Mouse (Mus musculus) heart, embryonic 16.5 days (tissue): ENCODE results near the gene Khk. TPM values are rescaled to one million over a fixed set of nuclear protein-coding genes. Genes with fewer than 3 reads are reported as not detected.
A peak's percentile ranks its signal among the peaks of the same experiment; 100 is the strongest.

ENCODE experiments used
- ATAC-seq: fragments of 200-750 bp; cut with Nextera tagmentation; replicated peaks from 2 replicates; pipeline ENCODE4 v1.8.0; 2017; ENCODE audit warnings: moderate number of reproducible peaks; ENCODE audit not compliant: insufficient read depth, low FRiP score; ENCODE audit errors: extremely low read depth
- H3K27ac ChIP-seq: fragments of 300-500 bp; sonication (generic); 2 replicates; pipeline ENCODE4 v1.5.1; 2014; ENCODE audit warnings: mild to moderate bottlenecking, low read length, control low read depth, moderate library complexity
- H3K27me3 ChIP-seq: fragments of 300-500 bp; sonication (generic); 2 replicates; pipeline ENCODE4 v1.6.1; 2014; ENCODE audit warnings: low read length, mixed read lengths; ENCODE audit not compliant: control insufficient read depth, insufficient read depth
- H3K36me3 ChIP-seq: fragments of 300-500 bp; sonication (generic); 2 replicates; pipeline ENCODE4 v1.6.1; 2014; ENCODE audit not compliant: control insufficient read depth, insufficient read depth
- H3K4me1 ChIP-seq: fragments of 300-500 bp; sonication (generic); 2 replicates; pipeline ENCODE4 v1.6.1; 2014; ENCODE audit warnings: low read length, mixed read lengths; ENCODE audit not compliant: control insufficient read depth, insufficient read depth
- H3K4me2 ChIP-seq: fragments of 300-500 bp; sonication (generic); 2 replicates; pipeline ENCODE4 v1.6.1; 2014; ENCODE audit warnings: low read depth, mild to moderate bottlenecking, control low read depth, low read length
- H3K4me3 ChIP-seq: fragments of 300-500 bp; sonication (generic); 2 replicates; pipeline ENCODE4 v1.5.1; 2014; ENCODE audit warnings: mild to moderate bottlenecking, control low read depth, low read length
- H3K9ac ChIP-seq: fragments of 300-500 bp; sonication (generic); 2 replicates; pipeline ENCODE4 v1.6.1; 2014; ENCODE audit warnings: low read length, control low read depth
- H3K9me3 ChIP-seq: fragments of 300-500 bp; sonication (generic); replicated peaks from 2 replicates; pipeline ENCODE4 v1.6.1; 2016; ENCODE audit warnings: low read length; ENCODE audit not compliant: control insufficient read depth
- WGBS: fragments of 180-500 bp; shearing (Covaris S2); extraction: QIAGEN DNeasy Blood & Tissue Kit; methylation state at CpG from one replicate; pipeline ENCODE4 v1.1.7; 2014; 5-methylcytosine and 5-hydroxymethylcytosine counted together
- polyA plus RNA-seq: library from polyadenylated mRNA; unstranded; fragments of >200 nt; fragmentation: Nextera tagmentation; extraction: Ambion mirVana; gene quantifications from 2 replicates; pipeline ENCODE4 v1.2.1, GENCODE M21; 2015

Gene Khk
- polyA plus RNA-seq, 1 experiment from 2014 or later: 15.0 TPM

DNA sequence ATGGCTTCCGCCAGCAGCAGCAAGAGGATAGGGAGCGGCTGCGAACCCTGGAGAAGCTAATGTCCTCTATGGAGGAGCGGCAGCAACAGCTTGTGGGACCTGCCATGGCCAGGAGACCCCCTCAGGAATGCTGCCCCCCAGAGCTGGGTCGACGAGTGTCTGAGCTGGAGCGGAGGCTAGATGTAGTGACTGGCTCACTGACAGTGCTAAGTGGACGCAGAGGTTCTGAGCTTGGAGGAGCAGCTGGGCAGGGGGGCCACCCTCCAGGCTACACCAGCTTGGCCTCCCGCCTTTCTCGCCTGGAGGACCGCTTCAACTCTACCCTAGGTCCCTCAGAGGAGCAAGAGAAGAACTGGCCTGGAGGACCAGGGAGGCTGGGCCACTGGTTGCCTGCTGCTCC lies 3.9 kb upstream of the Khk start:
- 0 out of 2 replicates have a peak overlapping the region, but pooled peaks have one; percentile 9 for H3K9ac ChIP-seq
- no peak overlapping the region for H3K27ac ChIP-seq

DNA sequence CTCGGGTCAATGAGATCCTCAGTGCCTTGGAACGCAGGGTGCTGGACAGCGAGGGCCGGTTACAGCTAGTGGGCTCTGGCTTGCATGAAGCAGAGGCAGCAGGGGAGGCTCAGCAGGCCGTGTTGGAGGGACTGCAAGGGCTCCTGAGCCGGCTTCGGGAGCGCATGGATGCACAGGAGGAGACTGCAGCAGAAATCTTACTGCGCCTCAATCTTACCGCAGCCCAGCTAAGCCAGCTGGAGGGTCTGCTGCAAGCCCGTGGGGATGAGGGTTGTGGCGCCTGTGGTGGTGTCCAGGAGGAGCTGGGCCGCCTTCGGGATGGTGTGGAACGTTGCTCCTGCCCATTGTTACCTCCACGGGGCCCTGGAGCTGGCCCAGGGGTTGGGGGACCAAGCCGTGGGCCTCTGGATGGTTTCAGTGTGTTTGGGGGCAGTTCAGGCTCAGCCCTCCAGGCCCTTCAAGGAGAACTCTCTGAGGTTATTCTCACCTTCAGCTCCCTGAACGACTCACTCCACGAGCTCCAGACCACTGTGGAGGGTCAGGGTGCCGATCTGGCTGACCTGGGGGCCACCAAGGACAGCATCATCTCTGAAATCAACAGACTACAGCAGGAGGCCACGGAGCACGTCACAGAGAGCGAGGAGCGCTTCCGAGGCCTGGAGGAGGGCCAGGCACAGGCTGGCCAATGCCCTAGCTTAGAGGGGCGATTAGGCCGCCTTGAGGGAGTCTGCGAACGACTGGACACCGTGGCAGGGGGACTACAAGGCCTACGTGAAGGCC lies 3.1 kb upstream of the Khk start:
- Histone ChIP-seq H3K4me2 (no peak overlapping the region), H3K27ac (no peak overlapping the region), H3K4me1 (peaks cover 35% of the 10 kb centered on the region), H3K4me3 (no peak overlapping the region), H3K9me3 (no peaks in the 10 kb centered on the region), H3K9ac (0 out of 2 replicates have a peak overlapping the region, but pooled peaks have one; percentile 38), H3K27me3 (no peaks in the 10 kb centered on the region), H3K36me3 (peaks cover 5% of the 10 kb centered on the region)
- ATAC-seq: no peak
- 86% methylated on average over 31 of the region's 31 CpGs for WGBS

More for the DNA sequence above, 3.9 kb upstream of the Khk start:
- Histone ChIP-seq H3K36me3 (peaks cover 5% of the 10 kb centered on the region), H3K4me2 (no peak overlapping the region), H3K4me3 (no peak overlapping the region), H3K9me3 (no peaks in the 10 kb centered on the region), H3K27me3 (no peaks in the 10 kb centered on the region), H3K4me1 (peaks cover 37% of the 10 kb centered on the region)
- WGBS: 83% methylated on average over 11 of the region's 11 CpGs
- no peak for ATAC-seq

DNA sequence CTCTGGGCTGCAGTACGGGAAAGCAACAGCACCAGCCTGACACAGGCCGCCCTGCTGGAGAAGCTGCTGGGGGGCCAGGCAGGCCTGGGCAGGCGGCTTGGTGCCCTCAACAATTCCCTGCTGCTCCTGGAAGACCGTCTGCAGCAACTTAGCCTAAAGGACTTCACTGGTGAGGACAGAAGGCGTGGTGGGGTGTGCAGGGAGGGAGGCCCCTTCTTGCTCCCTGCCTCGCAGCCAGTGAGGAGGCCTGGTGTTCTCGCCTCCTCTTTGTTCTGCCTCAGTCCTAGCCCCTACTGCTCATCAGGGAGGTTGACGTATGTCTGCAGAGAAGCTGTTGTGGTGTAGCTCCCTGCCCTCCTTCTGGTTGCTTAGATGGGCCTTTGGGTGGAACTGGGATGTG lies 2.5 kb upstream of the Khk start:
- H3K4me1 ChIP-seq: peaks cover 32% of the 10 kb centered on the region
- WGBS: 81% methylated on average over 8 of the region's 8 CpGs

DNA sequence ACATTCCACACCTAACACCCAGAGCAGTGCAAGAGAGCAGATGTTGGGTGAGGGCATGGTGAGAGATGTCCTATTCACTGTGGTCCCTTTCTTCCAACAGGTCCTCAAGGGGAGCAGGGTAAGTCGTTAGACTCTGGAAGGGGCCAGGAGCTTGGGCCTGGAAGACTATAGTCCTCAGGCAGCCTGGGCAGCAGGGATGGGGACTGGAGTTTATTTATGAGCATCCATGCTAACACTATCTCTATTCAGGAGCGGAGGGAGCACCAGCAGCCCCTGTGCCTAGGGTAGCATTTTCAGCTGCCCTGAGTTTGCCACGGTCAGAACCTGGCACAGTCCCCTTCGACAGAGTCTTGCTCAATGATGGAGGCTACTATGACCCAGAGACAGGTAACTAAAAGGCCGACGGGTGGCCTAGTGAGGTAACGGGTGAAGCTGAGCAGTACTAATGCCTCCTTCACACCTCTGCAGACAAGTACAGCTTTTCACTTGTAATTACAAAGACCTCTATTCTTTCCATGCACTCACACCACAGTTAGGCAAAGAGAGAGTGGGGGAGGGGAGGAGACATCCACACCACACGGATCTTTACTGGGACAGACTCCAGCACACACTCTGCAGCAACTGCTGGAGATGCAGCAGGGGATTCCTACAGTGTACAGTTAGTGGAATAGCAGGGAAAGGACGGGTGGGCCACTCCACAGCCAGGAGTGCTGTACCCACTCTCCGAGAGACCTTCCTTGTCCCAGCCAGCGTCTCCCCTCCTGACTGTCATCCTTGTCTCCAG lies 1.2 kb upstream of the Khk start:
- Histone ChIP-seq H3K9me3 (no peaks in the 10 kb centered on the region), H3K36me3 (peaks cover 5% of the 10 kb centered on the region), H3K4me2 (peak overlapping the region; percentile 73; the same call in 1 of the 2 replicates), H3K4me1 (peaks cover 32% of the 10 kb centered on the region), H3K27me3 (no peaks in the 10 kb centered on the region), H3K9ac (no peak overlapping the region), H3K27ac (no peak overlapping the region), H3K4me3 (no peak overlapping the region)
- WGBS: 74% methylated on average over 11 of the region's 11 CpGs
- no peak for ATAC-seq

More for the DNA sequence above, 2.5 kb upstream of the Khk start:
- H3K4me2 ChIP-seq: no peak overlapping the region
- 0 out of 2 replicates have a peak overlapping the region, but pooled peaks have one; percentile 38 for H3K9ac ChIP-seq
- H3K4me3 ChIP-seq: no peak overlapping the region
- H3K27me3 ChIP-seq: no peaks in the 10 kb centered on the region
- no peaks in the 10 kb centered on the region for H3K9me3 ChIP-seq
- no peak overlapping the region for H3K27ac ChIP-seq
- H3K36me3 ChIP-seq: peaks cover 5% of the 10 kb centered on the region
- ATAC-seq: no peak

DNA sequence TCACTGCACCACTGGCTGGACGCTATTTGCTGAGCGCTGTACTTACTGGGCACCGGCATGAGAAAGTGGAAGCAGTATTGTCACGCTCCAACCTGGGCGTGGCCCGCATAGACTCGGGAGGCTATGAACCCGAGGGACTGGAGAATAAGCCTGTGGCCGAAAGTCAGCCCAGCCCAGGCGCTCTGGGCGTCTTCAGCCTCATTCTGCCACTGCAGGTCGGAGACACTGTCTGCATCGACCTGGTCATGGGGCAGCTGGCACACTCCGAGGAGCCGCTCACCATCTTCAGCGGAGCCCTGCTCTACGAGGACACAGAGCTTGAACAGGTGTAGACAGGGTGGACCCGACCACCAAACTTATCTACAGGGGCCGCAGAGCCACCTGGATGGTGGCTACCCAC lies 610 bp upstream of the Khk start:
- no peak for ATAC-seq
- WGBS: 65% methylated on average over 19 of the region's 19 CpGs
- Histone ChIP-seq H3K9me3 (no peaks in the 10 kb centered on the region), H3K27ac (no peak overlapping the region), H3K36me3 (peaks cover 5% of the 10 kb centered on the region), H3K4me2 (peak overlapping the region; percentile 73), H3K4me3 (no peak overlapping the region), H3K9ac (peak overlapping the region; percentile 21; the same call in 1 of the 2 replicates), H3K4me1 (peaks cover 29% of the 10 kb centered on the region), H3K27me3 (no peaks in the 10 kb centered on the region)

DNA sequence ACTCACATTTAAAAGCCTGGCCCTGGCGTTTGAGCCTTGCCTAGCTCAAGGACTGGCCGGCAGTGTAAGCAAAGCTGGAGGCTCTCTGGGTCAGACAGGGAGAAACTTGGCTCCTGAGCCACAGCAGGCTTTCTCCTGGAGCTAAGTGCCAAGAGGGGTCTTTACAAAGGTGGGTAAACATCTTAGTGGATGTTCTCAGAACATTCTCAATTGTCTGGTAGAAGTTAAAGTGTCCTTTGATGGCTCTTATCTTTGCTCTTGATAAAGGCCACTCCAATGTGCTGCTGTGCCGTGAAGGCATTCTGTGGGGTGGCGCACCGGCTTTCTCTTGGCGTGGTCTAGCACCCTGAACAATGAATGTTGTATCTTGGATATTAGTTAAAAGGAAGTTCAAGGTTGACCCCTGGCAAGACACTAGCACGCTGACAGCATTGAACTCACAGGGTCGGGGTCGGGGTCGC lies 1.4 kb downstream of the Khk start:
- Histone ChIP-seq H3K27me3 (no peaks in the 10 kb centered on the region), H3K9me3 (no peaks in the 10 kb centered on the region), H3K27ac (no peak overlapping the region), H3K4me3 (peak overlapping the region; percentile 71; the same call in 1 of the 2 replicates), H3K4me1 (peaks cover 18% of the 10 kb centered on the region), H3K9ac (no peak overlapping the region), H3K4me2 (peak overlapping the region; percentile 73), H3K36me3 (peaks cover 5% of the 10 kb centered on the region)
- ATAC-seq: no peak
- WGBS: 47% methylated on average over 10 of the region's 10 CpGs

DNA sequence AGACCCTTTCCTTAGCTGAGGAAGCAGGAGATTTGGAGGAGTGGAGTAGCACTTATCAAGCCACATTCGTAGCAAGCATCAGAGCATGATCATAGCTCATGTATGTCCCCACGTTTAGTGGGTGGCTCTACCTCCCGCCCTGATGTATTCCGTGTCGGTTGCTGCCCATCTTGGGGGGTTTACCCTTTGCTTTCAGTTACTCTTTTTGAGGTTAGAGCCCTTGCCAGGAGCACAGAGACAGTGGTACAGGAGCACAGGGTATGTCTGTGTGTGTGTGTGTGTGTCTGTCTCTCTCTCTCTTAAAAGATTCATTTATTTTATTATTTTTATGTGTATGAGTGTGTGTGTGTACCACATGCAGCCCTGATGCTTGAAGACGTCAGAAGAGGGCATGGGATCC lies 1.9 kb downstream of the Khk start:
- no peaks in the 10 kb centered on the region for H3K27me3 ChIP-seq
- H3K4me3 ChIP-seq: no peak overlapping the region
- peak overlapping the region; percentile 73; the same call in 1 of the 2 replicates for H3K4me2 ChIP-seq
- H3K9ac ChIP-seq: no peak overlapping the region
- no peak for ATAC-seq
- no peaks in the 10 kb centered on the region for H3K9me3 ChIP-seq
- 70% methylated on average over 6 of the region's 6 CpGs for WGBS
- peaks cover 5% of the 10 kb centered on the region for H3K36me3 ChIP-seq
- peaks cover 18% of the 10 kb centered on the region for H3K4me1 ChIP-seq
- no peak overlapping the region for H3K27ac ChIP-seq

DNA sequence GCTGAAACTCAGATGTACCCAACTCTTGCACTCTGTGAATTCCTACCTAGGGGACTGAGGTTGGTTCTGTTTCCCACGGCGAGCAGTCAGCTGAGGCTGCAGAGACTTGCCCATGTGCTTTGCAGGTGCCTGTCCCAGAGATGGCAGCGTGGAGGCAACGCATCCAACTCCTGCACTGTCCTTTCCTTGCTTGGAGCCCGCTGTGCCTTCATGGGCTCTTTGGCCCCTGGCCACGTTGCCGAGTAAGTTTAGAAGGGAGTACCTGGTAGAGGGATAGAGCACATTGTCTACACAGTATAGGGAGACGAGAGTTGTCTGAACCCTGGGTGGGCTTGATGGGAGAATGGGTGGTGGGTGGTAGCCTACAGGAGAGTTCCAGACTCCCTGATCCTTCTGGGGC lies 3.4 kb downstream of the Khk start:
- WGBS: 78% methylated on average over 8 of the region's 8 CpGs
- Histone ChIP-seq H3K27me3 (no peaks in the 10 kb centered on the region), H3K4me3 (no peak overlapping the region), H3K27ac (no peak overlapping the region), H3K4me1 (peaks cover 18% of the 10 kb centered on the region), H3K36me3 (no peaks in the 10 kb centered on the region; the same call in 1 of the 2 replicates), H3K9ac (no peak overlapping the region), H3K4me2 (no peak overlapping the region), H3K9me3 (no peaks in the 10 kb centered on the region)
- no peak for ATAC-seq

DNA sequence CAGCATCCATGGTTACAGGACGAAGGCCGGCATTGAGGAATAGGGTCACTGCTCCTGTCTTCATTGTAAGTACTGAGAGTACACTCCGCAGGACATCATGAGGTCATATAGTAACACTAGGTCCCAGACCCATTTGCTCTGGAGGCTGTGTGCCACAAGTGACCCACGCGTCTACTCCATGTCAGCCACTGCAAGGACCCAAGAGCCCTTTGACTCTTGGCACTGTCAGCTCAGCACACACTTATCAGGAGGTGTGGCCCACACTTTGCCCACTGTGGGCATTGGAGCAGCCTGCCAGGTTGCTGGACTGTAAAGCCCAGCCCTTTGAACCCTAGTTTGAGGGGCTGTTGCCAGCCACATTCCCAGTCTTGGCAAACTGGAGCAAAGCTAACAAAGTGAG lies 4.0 kb downstream of the Khk start:
- WGBS: 85% methylated on average over 5 of the region's 5 CpGs
- no peak for ATAC-seq
- H3K27ac ChIP-seq: no peak overlapping the region
- no peaks in the 10 kb centered on the region for H3K27me3 ChIP-seq
- H3K9ac ChIP-seq: no peak overlapping the region
- no peaks in the 10 kb centered on the region for H3K9me3 ChIP-seq
- no peak overlapping the region for H3K4me3 ChIP-seq
- no peak overlapping the region for H3K4me2 ChIP-seq
- H3K4me1 ChIP-seq: peaks cover 18% of the 10 kb centered on the region
- no peaks in the 10 kb centered on the region; the same call in 1 of the 2 replicates for H3K36me3 ChIP-seq
